Mouse (Mus musculus): ENCODE data around the gene Enox1. TPM values are rescaled to one million over a fixed set of nuclear protein-coding genes. Genes with fewer than 3 reads are reported as not detected.

Enox1 gene
- polyA plus RNA-seq, 1 experiment: 0.28 TPM

GRCm38 (mm10) chr14:77280893-77281292 lies 124.3 kb downstream of the Enox1 start:
- DNase-seq: no peak
- Histone ChIP-seq H3K4me3 (replicated peaks; ENCODE audit: extremely low read depth, low read depth, low read length) (no peak overlapping the region), H3K4me1 (ENCODE audit: control insufficient read depth, insufficient read depth, low read length) (no peaks in the 10 kb centered on the region)
- 57% methylated on average over 7 of the region's 7 CpGs for WGBS
- TF ChIP-seq CTCF (IDR thresholded peaks at IDR 0.05; ENCODE audit: insufficient read depth, low read length) (no peak), POLR2A (IDR thresholded peaks at IDR 0.05; ENCODE audit: borderline replicate concordance, extremely low read depth, low read depth, low read length) (no peak)

- TF ChIP-seq CTCF (IDR thresholded peaks at IDR 0.05; ENCODE audit: insufficient read depth, low read length) (no peak), POLR2A (IDR thresholded peaks at IDR 0.05; ENCODE audit: borderline replicate concordance, extremely low read depth, low read depth, low read length) (no peak)
- no peaks in the 10 kb centered on the region for H3K4me1 ChIP-seq (ENCODE audit: control insufficient read depth, insufficient read depth, low read length)
- WGBS: 62% methylated on average over 4 of the region's 4 CpGs
- DNase-seq: no peak
- H3K4me3 ChIP-seq (replicated peaks; ENCODE audit: extremely low read depth, low read depth, low read length): no peak overlapping the region
Measured at GRCm38 (mm10) chr14:77283939-77284338, 127.4 kb downstream of the Enox1 start.

- no peak for DNase-seq
- WGBS: 79% methylated on average over 3 of the region's 3 CpGs
- H3K4me3 ChIP-seq (replicated peaks; ENCODE audit: extremely low read depth, low read depth, low read length): no peak overlapping the region
- H3K4me1 ChIP-seq (ENCODE audit: control insufficient read depth, insufficient read depth, low read length): no peaks in the 10 kb centered on the region
- TF ChIP-seq POLR2A (IDR thresholded peaks at IDR 0.05; ENCODE audit: borderline replicate concordance, extremely low read depth, low read depth, low read length) (no peak), CTCF (IDR thresholded peaks at IDR 0.05; ENCODE audit: insufficient read depth, low read length) (no peak)
Measured at GRCm38 (mm10) chr14:77285453-77285852, 128.9 kb downstream of the Enox1 start.

- TF ChIP-seq CTCF (IDR thresholded peaks at IDR 0.05; ENCODE audit: insufficient read depth, low read length) (no peak), POLR2A (IDR thresholded peaks at IDR 0.05; ENCODE audit: borderline replicate concordance, extremely low read depth, low read depth, low read length) (no peak)
- no peak for DNase-seq
- H3K4me3 ChIP-seq (replicated peaks; ENCODE audit: extremely low read depth, low read depth, low read length): no peak overlapping the region
- H3K4me1 ChIP-seq (ENCODE audit: control insufficient read depth, insufficient read depth, low read length): no peaks in the 10 kb centered on the region
- 88% methylated on average over 5 of the region's 5 CpGs for WGBS
Measured at GRCm38 (mm10) chr14:77291756-77292155, 135.2 kb downstream of the Enox1 start.

GRCm38 (mm10) chr14:77297039-77297438 lies 140.5 kb downstream of the Enox1 start:
- TF ChIP-seq CTCF (IDR thresholded peaks at IDR 0.05; ENCODE audit: insufficient read depth, low read length): no peak
- no peak for TF ChIP-seq POLR2A (IDR thresholded peaks at IDR 0.05; ENCODE audit: borderline replicate concordance, extremely low read depth, low read depth, low read length)
- 72% methylated on average over 4 of the region's 4 CpGs for WGBS
- DNase-seq: no peak
- H3K4me3 ChIP-seq (replicated peaks; ENCODE audit: extremely low read depth, low read depth, low read length): no peak overlapping the region
- H3K4me1 ChIP-seq (ENCODE audit: control insufficient read depth, insufficient read depth, low read length): no peaks in the 10 kb centered on the region

- Histone ChIP-seq H3K4me1 (ENCODE audit: control insufficient read depth, insufficient read depth, low read length) (no peaks in the 10 kb centered on the region), H3K4me3 (replicated peaks; ENCODE audit: extremely low read depth, low read depth, low read length) (no peak overlapping the region)
- TF ChIP-seq POLR2A (IDR thresholded peaks at IDR 0.05; ENCODE audit: borderline replicate concordance, extremely low read depth, low read depth, low read length) (no peak), CTCF (IDR thresholded peaks at IDR 0.05; ENCODE audit: insufficient read depth, low read length) (no peak)
- no peak for DNase-seq
- WGBS: 92% methylated on average over 3 of the region's 3 CpGs
Measured at GRCm38 (mm10) chr14:77298327-77298726, 141.8 kb downstream of the Enox1 start.

GRCm38 (mm10) chr14:77309571-77309970 lies 153.0 kb downstream of the Enox1 start:
- WGBS: 45% methylated on average over 3 of the region's 3 CpGs
- Histone ChIP-seq H3K4me3 (replicated peaks; ENCODE audit: extremely low read depth, low read depth, low read length) (no peak overlapping the region), H3K4me1 (ENCODE audit: control insufficient read depth, insufficient read depth, low read length) (no peaks in the 10 kb centered on the region; the same call in 1 of the 2 replicates)
- no peak for DNase-seq
- no peak for TF ChIP-seq CTCF (IDR thresholded peaks at IDR 0.05; ENCODE audit: insufficient read depth, low read length)
- no peak for TF ChIP-seq POLR2A (IDR thresholded peaks at IDR 0.05; ENCODE audit: borderline replicate concordance, extremely low read depth, low read depth, low read length)

GRCm38 (mm10) chr14:77311456-77311855 lies 154.9 kb downstream of the Enox1 start:
- TF ChIP-seq POLR2A (IDR thresholded peaks at IDR 0.05; ENCODE audit: borderline replicate concordance, extremely low read depth, low read depth, low read length) (no peak), CTCF (IDR thresholded peaks at IDR 0.05; ENCODE audit: insufficient read depth, low read length) (no peak)
- WGBS: 60% methylated on average over 6 of the region's 6 CpGs
- no peaks in the 10 kb centered on the region; the same call in 1 of the 2 replicates for H3K4me1 ChIP-seq (ENCODE audit: control insufficient read depth, insufficient read depth, low read length)
- no peak overlapping the region for H3K4me3 ChIP-seq (replicated peaks; ENCODE audit: extremely low read depth, low read depth, low read length)
- DNase-seq: no peak

GRCm38 (mm10) chr14:77319396-77319795 lies 162.8 kb downstream of the Enox1 start:
- TF ChIP-seq CTCF (IDR thresholded peaks at IDR 0.05; ENCODE audit: insufficient read depth, low read length) (no peak), POLR2A (IDR thresholded peaks at IDR 0.05; ENCODE audit: borderline replicate concordance, extremely low read depth, low read depth, low read length) (no peak)
- H3K4me1 ChIP-seq (ENCODE audit: control insufficient read depth, insufficient read depth, low read length): no peaks in the 10 kb centered on the region
- no peak overlapping the region for H3K4me3 ChIP-seq (replicated peaks; ENCODE audit: extremely low read depth, low read depth, low read length)
- no peak for DNase-seq
- WGBS: 82% methylated on average over 7 of the region's 7 CpGs

- Histone ChIP-seq H3K4me3 (replicated peaks; ENCODE audit: extremely low read depth, low read depth, low read length) (no peak overlapping the region), H3K4me1 (ENCODE audit: control insufficient read depth, insufficient read depth, low read length) (no peaks in the 10 kb centered on the region)
- TF ChIP-seq CTCF (IDR thresholded peaks at IDR 0.05; ENCODE audit: insufficient read depth, low read length) (no peak), POLR2A (IDR thresholded peaks at IDR 0.05; ENCODE audit: borderline replicate concordance, extremely low read depth, low read depth, low read length) (no peak)
- no peak for DNase-seq
- 89% methylated on average over 2 of the region's 2 CpGs for WGBS
Measured at GRCm38 (mm10) chr14:77324348-77324747, 167.8 kb downstream of the Enox1 start.
